In the genomic region with DNA sequence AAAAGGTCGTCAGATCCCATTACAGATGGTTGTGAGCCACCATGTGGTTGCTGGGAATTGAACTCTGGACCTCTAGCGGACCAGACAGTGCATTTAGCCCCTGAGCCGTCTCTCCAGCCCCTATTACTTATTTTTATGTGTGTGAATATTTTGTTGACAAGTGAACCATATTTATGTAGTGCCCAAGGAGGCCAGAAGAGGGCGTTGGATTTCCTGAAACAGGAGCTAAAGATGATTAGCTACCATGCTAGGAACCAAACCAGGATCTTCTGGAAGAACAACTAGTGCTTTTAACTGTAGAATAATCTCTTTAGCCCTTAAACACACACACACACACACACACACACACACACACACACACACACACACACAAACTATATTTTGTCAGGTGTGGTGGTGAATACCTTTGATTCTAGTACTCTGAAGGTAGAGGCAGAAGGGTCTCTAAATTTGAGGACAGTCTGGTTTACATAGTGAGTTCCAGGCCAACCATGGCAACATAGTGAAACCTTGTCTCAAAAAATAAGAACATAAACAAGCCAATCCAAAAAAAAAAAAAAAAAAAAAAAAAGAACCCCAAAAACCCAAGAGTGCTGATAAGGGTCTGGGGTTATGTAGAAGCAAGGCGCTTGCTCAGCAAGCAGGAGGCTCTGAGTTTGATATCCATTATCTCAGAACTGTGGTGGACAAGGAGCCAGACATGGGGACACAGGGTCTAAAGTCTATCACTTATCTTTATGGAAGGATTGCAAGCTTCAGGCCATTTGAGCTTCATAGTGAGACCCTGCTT, we compare ENCODE assay signal across 9 mouse cellular contexts. TPM values are rescaled to one million over a fixed set of nuclear protein-coding genes. Genes with fewer than 3 reads are reported as not detected.
DNase-seq lines count a peak whose midpoint lies in the region.
"Had no signal": no experiment of that assay in that cellular context is flagged by ENCODE, and none has a peak within 500 bp of the region (broad histone marks: within the 10 kb centered on the region; RNA-seq: fewer than 3 reads in every experiment).

No protein-coding gene starts in this region.

- peak; percentile 26 for DNase-seq in adrenal gland, postnatal 10 days
- no peak for DNase-seq in adrenal gland, adult (ENCODE audit: inconsistent age in 2 of 2, low spot score in 1 of 2)
- DNase-seq in lung, postnatal 10 days: peak; percentile 31
- DNase-seq in lung, postnatal 4 days: no peak
- DNase-seq in induced T-regulatory cell, adult 2 months (ENCODE audit: low read depth): peak; percentile 50
- DNase-seq in retina, embryonic 14.5 days (ENCODE audit: low spot score): peak; percentile 20
- no peak for DNase-seq in urinary bladder, adult 2 months (ENCODE audit: low spot score)
- DNase-seq in frontal cortex, postnatal 10 days (ENCODE audit: low spot score in 2 of 2): no peak
- DNase-seq: adrenal gland, postnatal 25 days had no signal

RNA-seq across cellular contexts. Expression of gene Fam222b, which starts 8.7 kb away (rescaled TPM):
- total RNA-seq in adrenal gland, postnatal 10 days (2021): 10 to 100 TPM; 14.7 to 15.3 TPM
- polyA plus RNA-seq in urinary bladder, adult 2 months (2012; rRNA removed): 6.1 and 10.1 TPM in 2 replicates

RNA-seq across cellular contexts. Expression of gene Eral1, which starts 23.0 kb away (rescaled TPM):
- total RNA-seq in adrenal gland, postnatal 10 days (2021): 10 to 100 TPM; 30.4 to 35.0 TPM
- polyA plus RNA-seq in urinary bladder, adult 2 months (2012; rRNA removed): 23.0 and 28.0 TPM in 2 replicates

Comparison
In these comparisons a context has a peak if more than half of its experiments do, and no peak if none do; other contexts are left out.
1. DNase-seq: peak in adrenal gland, postnatal 10 days (single experiment), lung, postnatal 10 days (single experiment), induced T-regulatory cell, adult 2 months (single experiment) and retina, embryonic 14.5 days (single experiment); none in adrenal gland, adult (0 of 2), lung, postnatal 4 days (0 of 2), urinary bladder, adult 2 months (single experiment) and frontal cortex, postnatal 10 days (0 of 2).